Mouse (Mus musculus): ENCODE data around the gene Iqck.

GRCm38 (mm10) chr7:118889046-118889680 is 33.6 kb downstream of the Iqck start:
- TF ChIP-seq POLR2A (IDR thresholded peaks at IDR 0.05; ENCODE audit: low read depth, low read length), result no peak
- TF ChIP-seq CTCF (conservative IDR thresholded peaks at IDR 0.05 in 1 of 2, IDR thresholded peaks at IDR 0.05 in 1 of 2; ENCODE audit: low read depth in 2 of 2, low read length in 2 of 2), result no peak
- no peak for TF ChIP-seq TCF12 (IDR thresholded peaks at IDR 0.05; ENCODE audit: low read depth, low read length)
- TF ChIP-seq KAT2A (IDR thresholded peaks at IDR 0.05; ENCODE audit: insufficient replicate concordance, low read length), result no peak
- TF ChIP-seq ELF1 (IDR thresholded peaks at IDR 0.05; ENCODE audit: low read depth, low read length), result no peak
- no peak for TF ChIP-seq ZKSCAN1 (IDR thresholded peaks at IDR 0.05; ENCODE audit: borderline replicate concordance, low read depth, low read length)
